Mouse (Mus musculus) yolk sac, embryonic 10.5 days (tissue): ENCODE data around the gene Gm49320.
"Not testable (repeated sequence)": the region's sequence is repeated elsewhere in the genome, so short reads cannot be mapped to it uniquely, and the experiment has no call there.

Source experiments
- DNase-seq: peaks from one replicate; pipeline ENCODE4 v3.0.0-alpha.2; 2017; ENCODE audit warnings: low spot score

Gene Gm49320

GRCm38 (mm10) chr8:4226739-4227347 is 11.8 kb upstream of the Gm49320 start, which contains the start of gene Lrrc8e:
Lrrc8e (plus strand) TSS chr8:4226827.
- DNase-seq = no peak

DNA sequence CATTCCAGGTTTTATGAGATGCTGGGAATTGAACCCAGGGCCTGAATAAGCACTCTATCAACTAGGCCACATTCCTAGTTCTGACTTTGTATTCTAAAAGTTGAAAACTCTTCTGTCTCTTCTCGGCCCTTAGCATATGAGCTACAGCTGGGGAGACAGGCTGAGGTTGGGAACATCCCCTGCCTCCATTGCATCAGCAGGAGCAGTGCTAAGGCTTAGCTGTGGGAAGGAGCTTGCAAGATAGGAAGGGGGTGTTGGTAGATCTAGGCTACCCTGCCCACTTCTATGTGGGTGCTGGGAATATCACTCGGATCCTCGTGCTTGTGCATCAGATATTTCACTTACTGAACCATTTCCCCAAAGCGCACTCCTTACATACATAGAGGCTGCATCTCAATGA is 10.7 kb upstream of the Gm49320 start:
- no peak for DNase-seq

GRCm38 (mm10) chr8:4229784-4230183 is 8.9 kb upstream of the Gm49320 start:
- no peak for DNase-seq

GRCm38 (mm10) chr8:4230612-4231351 is 7.9 kb upstream of the Gm49320 start:
- DNase-seq = no peak

DNA sequence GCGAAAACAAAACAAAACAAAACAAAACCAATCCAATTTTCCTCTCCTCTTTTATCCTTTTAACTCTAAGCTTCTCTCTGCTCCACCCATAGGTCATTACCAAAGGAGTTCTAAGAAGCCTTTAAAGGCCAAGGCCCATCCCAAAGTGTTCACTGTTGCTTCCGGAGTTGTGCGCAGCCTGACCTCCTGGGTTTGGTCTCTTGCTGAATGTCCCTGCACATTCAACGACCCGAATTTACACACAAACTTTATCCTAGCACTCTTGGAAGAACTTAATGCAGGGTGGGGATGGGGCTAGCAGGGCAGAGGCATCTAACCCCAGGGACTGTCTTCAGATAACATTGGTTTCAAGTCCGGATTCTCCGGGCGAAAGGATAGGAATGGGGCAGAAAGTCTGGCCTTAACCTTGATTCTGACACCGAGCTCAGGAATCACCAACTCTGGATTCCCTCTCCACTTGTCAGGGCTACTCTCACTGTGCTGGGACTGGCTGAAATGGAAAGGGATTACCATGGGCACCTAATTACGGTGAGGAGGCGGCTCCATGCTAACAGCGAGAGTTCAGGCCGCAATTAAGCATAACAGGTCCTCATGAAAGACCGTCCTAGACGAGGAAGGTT is 741 bp upstream of the Gm49320 start:
- peak; percentile 58 for DNase-seq

GRCm38 (mm10) chr8:4239193-4239890 is 677 bp downstream of the Gm49320 start:
- no peak for DNase-seq

DNA sequence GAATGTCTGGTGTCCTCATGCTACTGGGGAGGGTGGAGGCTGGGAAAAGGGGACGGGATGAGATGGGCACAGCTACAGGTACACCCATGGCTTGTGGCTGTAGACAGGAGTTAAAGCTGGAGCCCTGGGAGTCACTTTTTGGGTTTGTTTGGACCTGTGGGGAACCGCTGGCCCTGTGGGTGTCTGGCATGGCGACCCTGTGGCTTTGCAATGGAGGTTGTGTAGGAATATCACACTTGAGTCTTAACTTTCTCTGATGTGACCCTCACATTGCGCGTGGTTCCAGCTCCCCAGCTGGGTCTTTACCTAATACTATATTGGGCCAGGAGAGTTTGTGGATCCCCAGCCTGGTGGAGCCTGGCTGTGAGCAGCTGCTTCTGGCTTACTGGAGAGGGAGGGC is 6.4 kb downstream of the Gm49320 start:
- no peak for DNase-seq

DNA sequence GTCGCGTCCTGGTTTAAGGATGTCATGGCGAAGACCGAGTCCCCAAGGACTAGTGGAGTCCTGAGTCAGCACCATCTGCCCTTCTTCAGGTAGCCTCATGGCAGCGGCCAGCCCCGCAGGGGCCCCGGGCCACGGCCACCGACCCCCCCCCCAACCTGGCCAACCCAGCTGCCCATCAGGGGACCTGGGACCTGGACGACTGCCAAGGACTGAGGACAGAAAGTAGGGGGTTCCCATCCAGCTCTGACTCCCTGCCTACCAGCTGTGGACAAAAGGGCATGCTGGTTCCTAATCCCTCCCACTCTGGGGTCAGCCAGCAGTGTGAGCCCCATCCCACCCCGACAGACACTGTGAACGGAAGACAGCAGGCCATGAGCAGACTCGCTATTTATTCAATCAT is 7.1 kb downstream of the Gm49320 start:
- no peak for DNase-seq

DNA sequence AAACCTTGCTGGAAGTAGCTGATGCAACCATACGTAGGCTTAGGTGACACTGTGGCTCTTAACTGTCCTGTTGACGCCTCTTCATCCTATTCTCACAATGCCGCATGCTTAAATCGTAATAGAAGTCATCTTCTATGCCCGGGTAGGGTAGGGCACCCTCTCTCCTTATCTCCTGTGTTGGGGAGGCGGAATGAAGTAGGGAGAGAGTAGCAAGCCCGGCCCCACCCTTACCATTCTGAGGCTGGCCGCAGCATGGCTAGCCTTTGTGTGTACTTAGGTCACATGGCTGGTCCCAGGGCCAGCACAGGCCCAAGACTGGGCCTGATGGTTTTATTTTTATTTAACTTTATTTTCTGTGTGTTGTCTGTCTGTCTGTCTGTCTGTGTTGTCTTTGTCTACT is 8.6 kb downstream of the Gm49320 start:
- DNase-seq = no peak

- DNase-seq = no peak
Measured at GRCm38 (mm10) chr8:4247951-4248540, 9.4 kb downstream of the Gm49320 start, which contains the start of gene Tgfbr3l. Tgfbr3l (plus strand) TSS chr8:4248214.

- no peak for DNase-seq
Measured at GRCm38 (mm10) chr8:4249213-4249612, 10.5 kb downstream of the Gm49320 start.

DNA sequence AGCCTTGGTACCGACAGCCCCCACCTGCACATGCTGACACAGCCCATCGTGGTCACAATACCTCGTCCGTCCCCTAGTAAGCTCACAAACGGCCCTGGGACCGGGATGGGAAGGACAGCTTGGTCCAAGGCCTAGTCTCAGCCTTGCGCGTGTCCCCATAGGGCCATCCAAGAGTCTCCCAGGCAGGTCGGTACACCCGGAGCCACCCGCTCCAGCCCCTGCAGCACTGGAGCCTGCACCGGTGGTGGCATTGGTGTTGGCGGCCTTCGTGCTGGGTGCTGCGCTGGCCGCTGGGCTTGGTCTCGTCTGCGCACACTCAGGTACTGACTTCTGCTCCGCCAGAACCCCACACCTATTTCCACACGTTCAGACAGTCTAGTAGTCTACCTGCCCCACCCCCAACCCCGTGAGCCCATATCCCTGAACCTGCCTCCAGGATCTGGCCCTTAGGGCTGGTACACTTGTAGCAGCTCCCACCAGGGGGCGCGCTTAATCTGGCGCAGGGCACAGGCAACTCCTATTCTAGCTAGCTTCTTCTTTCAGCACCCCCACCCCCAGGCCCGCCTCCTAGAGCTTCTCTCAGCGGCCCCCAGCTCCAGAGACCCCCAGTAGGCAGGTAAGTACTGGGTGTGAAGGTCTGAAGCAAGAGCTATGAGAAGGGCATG is 11.8 kb downstream of the Gm49320 start:
- DNase-seq = peak; percentile 68

GRCm38 (mm10) chr8:4252116-4252760 is 13.6 kb downstream of the Gm49320 start:
- DNase-seq = no peak

GRCm38 (mm10) chr8:4252934-4253841 is 14.5 kb downstream of the Gm49320 start, which contains the start of gene Snapc2:
Snapc2 (plus strand) TSS chr8:4253080.
- peak; percentile 96 for DNase-seq

DNA sequence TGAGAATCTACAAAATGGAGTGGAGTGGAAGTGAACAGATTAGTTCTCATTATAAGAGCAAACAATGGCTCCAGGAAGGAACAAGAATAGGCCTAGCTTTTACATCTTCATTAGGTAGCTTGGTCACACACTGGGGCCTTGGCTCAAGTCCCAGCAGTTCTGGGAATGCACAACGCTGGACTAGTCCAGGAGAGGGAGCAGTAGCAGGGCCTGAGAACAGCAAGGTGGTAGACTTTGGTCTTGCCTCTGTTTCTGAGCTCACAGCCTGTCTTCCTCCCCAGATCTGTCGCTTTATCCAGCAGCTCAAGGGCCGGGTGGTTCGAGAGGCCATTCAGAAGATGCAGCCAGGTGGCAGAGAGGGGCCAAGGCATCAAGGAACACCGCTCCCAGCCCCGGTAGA is 15.3 kb downstream of the Gm49320 start:
- no peak for DNase-seq

DNA sequence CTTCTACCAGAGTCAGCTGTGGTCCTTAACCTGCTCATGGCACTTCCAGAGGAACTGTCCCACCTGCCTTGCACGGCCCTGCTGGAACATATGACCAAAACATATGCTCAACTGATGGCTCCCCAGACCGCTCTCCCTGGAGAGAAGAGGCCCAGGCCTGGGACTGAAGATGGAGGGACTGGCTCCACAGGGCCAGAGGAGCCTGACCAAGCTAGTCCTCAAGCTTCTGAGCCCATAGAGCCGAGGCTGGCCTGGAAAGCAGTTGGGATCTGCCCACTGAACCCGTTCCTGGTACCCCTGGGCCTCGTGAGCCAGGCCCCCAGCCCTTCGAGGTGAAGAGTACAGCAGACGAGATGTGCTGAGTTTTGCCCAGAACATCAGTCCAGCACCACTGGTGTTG is 16.8 kb downstream of the Gm49320 start:
- DNase-seq = not testable (repeated sequence)

DNA sequence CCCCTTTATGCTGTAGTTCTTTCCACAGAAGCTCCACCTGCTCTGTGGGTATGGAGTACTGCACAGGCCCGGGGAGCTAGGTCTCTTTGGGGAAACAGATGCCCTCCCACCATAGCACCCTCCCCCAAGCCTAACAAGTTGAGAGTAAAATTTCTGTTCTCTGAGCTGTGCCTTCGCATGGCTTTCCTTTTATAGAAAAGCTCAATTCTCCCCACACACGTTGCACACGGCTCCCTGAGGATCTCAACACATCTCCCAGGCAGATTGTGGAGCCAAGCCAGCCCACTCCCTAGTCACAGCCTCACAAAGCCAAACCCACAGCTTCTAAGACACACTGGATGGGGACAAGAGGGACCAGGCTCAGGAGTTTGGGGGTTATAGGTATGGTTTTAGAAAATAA is 18.2 kb downstream of the Gm49320 start:
- DNase-seq = no peak

GRCm38 (mm10) chr8:4257350-4257749 is 18.7 kb downstream of the Gm49320 start:
- DNase-seq = no peak

GRCm38 (mm10) chr8:4258233-4258632 is 19.6 kb downstream of the Gm49320 start:
- peak; percentile 71 for DNase-seq

DNA sequence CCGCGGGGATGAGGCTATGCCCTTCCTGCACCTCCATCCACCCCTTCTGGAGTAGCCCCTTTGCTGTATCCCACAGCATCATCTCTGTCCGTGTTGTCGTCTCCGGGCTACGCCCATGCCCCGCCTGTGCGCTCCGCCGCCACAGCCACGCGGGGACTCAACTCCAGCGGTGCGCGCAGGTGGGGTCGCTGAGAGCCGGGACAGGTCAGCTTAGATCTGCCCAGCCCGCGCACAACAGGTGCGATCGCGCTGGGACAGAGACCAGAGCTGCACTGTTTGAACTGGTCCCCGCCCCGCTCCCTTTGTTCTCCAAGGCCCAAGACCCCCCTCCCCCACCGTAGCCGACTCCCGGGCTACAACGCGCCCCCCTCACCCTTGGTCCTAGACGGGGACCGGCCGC is 20.0 kb downstream of the Gm49320 start:
- peak; percentile 39 for DNase-seq
